Mouse (Mus musculus): ENCODE measurements around the gene Grm8. TPM values are rescaled to one million over a fixed set of nuclear protein-coding genes. Genes with fewer than 3 reads are reported as not detected.

Gene Grm8
- polyA plus RNA-seq, 1 experiment from 2014 or later: 0.31 TPM

GRCm38 (mm10) chr6:27798735-27799134, 336.2 kb downstream of the Grm8 start:
- H3K9me3 ChIP-seq (ENCODE audit: control insufficient read depth, low read length): no peaks in the 10 kb centered on the region
- WGBS: 84% methylated on average over 3 of the region's 3 CpGs
- no peaks in the 10 kb centered on the region for H3K36me3 ChIP-seq (ENCODE audit: control insufficient read depth, insufficient read depth, low read length)
- H3K4me1 ChIP-seq (ENCODE audit: control insufficient read depth in 2 of 2, insufficient read depth in 2 of 2, low read length in 2 of 2): no peaks in the 10 kb centered on the region
- H3K4me2 ChIP-seq (ENCODE audit: low read length): no peak overlapping the region
- H3K4me3 ChIP-seq (ENCODE audit: control insufficient read depth in 1 of 2, insufficient read depth in 1 of 2, low read depth in 1 of 2, low read length in 2 of 2): no peak overlapping the region
- no peak for ATAC-seq (ENCODE audit: insufficient number of reproducible peaks, insufficient read depth, low FRiP score, low read depth)
- no peak overlapping the region for H3K9ac ChIP-seq (ENCODE audit: low read length)
- no peaks in the 10 kb centered on the region for H3K27me3 ChIP-seq (ENCODE audit: control insufficient read depth, insufficient read depth, low read length)
- no peak overlapping the region for H3K27ac ChIP-seq (replicated peaks in 1 of 2; ENCODE audit: control insufficient read depth in 1 of 2, insufficient read depth in 1 of 2, low read depth in 2 of 2, low read length in 2 of 2)

GRCm38 (mm10) chr6:27789566-27789965, 345.4 kb downstream of the Grm8 start:
- H3K27me3 ChIP-seq (ENCODE audit: control insufficient read depth, insufficient read depth, low read length): no peaks in the 10 kb centered on the region
- no peak overlapping the region for H3K27ac ChIP-seq (replicated peaks in 1 of 2; ENCODE audit: control insufficient read depth in 1 of 2, insufficient read depth in 1 of 2, low read depth in 2 of 2, low read length in 2 of 2)
- no peak overlapping the region for H3K9ac ChIP-seq (ENCODE audit: low read length)
- no peaks in the 10 kb centered on the region for H3K36me3 ChIP-seq (ENCODE audit: control insufficient read depth, insufficient read depth, low read length)
- H3K4me2 ChIP-seq (ENCODE audit: low read length): no peak overlapping the region
- H3K4me3 ChIP-seq (ENCODE audit: control insufficient read depth in 1 of 2, insufficient read depth in 1 of 2, low read depth in 1 of 2, low read length in 2 of 2): no peak overlapping the region
- WGBS: 92% methylated on average over 3 of the region's 3 CpGs
- H3K9me3 ChIP-seq (ENCODE audit: control insufficient read depth, low read length): no peaks in the 10 kb centered on the region
- no peaks in the 10 kb centered on the region for H3K4me1 ChIP-seq (ENCODE audit: control insufficient read depth in 2 of 2, insufficient read depth in 2 of 2, low read length in 2 of 2)
- ATAC-seq (ENCODE audit: insufficient number of reproducible peaks, insufficient read depth, low FRiP score, low read depth): no peak

GRCm38 (mm10) chr6:27789151-27789550, 345.8 kb downstream of the Grm8 start:
- Histone ChIP-seq H3K36me3 (ENCODE audit: control insufficient read depth, insufficient read depth, low read length) (no peaks in the 10 kb centered on the region), H3K4me3 (ENCODE audit: control insufficient read depth in 1 of 2, insufficient read depth in 1 of 2, low read depth in 1 of 2, low read length in 2 of 2) (no peak overlapping the region), H3K9me3 (ENCODE audit: control insufficient read depth, low read length) (no peaks in the 10 kb centered on the region), H3K4me2 (ENCODE audit: low read length) (no peak overlapping the region), H3K4me1 (ENCODE audit: control insufficient read depth in 2 of 2, insufficient read depth in 2 of 2, low read length in 2 of 2) (no peaks in the 10 kb centered on the region), H3K27ac (replicated peaks in 1 of 2; ENCODE audit: control insufficient read depth in 1 of 2, insufficient read depth in 1 of 2, low read depth in 2 of 2, low read length in 2 of 2) (no peak overlapping the region), H3K27me3 (ENCODE audit: control insufficient read depth, insufficient read depth, low read length) (no peaks in the 10 kb centered on the region), H3K9ac (ENCODE audit: low read length) (no peak overlapping the region)
- 73% methylated on average over 4 of the region's 4 CpGs for WGBS
- ATAC-seq (ENCODE audit: insufficient number of reproducible peaks, insufficient read depth, low FRiP score, low read depth): no peak

GRCm38 (mm10) chr6:27782251-27782650, 352.7 kb downstream of the Grm8 start:
- Histone ChIP-seq H3K4me1 (ENCODE audit: control insufficient read depth in 2 of 2, insufficient read depth in 2 of 2, low read length in 2 of 2) (no peaks in the 10 kb centered on the region), H3K4me3 (ENCODE audit: control insufficient read depth in 1 of 2, insufficient read depth in 1 of 2, low read depth in 1 of 2, low read length in 2 of 2) (no peak overlapping the region), H3K9ac (ENCODE audit: low read length) (no peak overlapping the region), H3K4me2 (ENCODE audit: low read length) (no peak overlapping the region), H3K36me3 (ENCODE audit: control insufficient read depth, insufficient read depth, low read length) (no peaks in the 10 kb centered on the region), H3K27me3 (ENCODE audit: control insufficient read depth, insufficient read depth, low read length) (no peaks in the 10 kb centered on the region), H3K27ac (replicated peaks in 1 of 2; ENCODE audit: control insufficient read depth in 1 of 2, insufficient read depth in 1 of 2, low read depth in 2 of 2, low read length in 2 of 2) (no peak overlapping the region), H3K9me3 (ENCODE audit: control insufficient read depth, low read length) (no peaks in the 10 kb centered on the region)
- no peak for ATAC-seq (ENCODE audit: insufficient number of reproducible peaks, insufficient read depth, low FRiP score, low read depth)
- 54% methylated on average over 1 of the region's 1 CpGs for WGBS

GRCm38 (mm10) chr6:27781371-27781770, 353.6 kb downstream of the Grm8 start:
- ATAC-seq (ENCODE audit: insufficient number of reproducible peaks, insufficient read depth, low FRiP score, low read depth): no peak
- WGBS: 73% methylated on average over 3 of the region's 3 CpGs
- Histone ChIP-seq H3K9ac (ENCODE audit: low read length) (no peak overlapping the region), H3K27me3 (ENCODE audit: control insufficient read depth, insufficient read depth, low read length) (no peaks in the 10 kb centered on the region), H3K4me3 (ENCODE audit: control insufficient read depth in 1 of 2, insufficient read depth in 1 of 2, low read depth in 1 of 2, low read length in 2 of 2) (no peak overlapping the region), H3K9me3 (ENCODE audit: control insufficient read depth, low read length) (no peaks in the 10 kb centered on the region), H3K36me3 (ENCODE audit: control insufficient read depth, insufficient read depth, low read length) (no peaks in the 10 kb centered on the region), H3K27ac (replicated peaks in 1 of 2; ENCODE audit: control insufficient read depth in 1 of 2, insufficient read depth in 1 of 2, low read depth in 2 of 2, low read length in 2 of 2) (no peak overlapping the region), H3K4me2 (ENCODE audit: low read length) (no peak overlapping the region), H3K4me1 (ENCODE audit: control insufficient read depth in 2 of 2, insufficient read depth in 2 of 2, low read length in 2 of 2) (no peaks in the 10 kb centered on the region)

- Histone ChIP-seq H3K27ac (replicated peaks in 1 of 2; ENCODE audit: control insufficient read depth in 1 of 2, insufficient read depth in 1 of 2, low read depth in 2 of 2, low read length in 2 of 2) (no peak overlapping the region), H3K4me1 (ENCODE audit: control insufficient read depth in 2 of 2, insufficient read depth in 2 of 2, low read length in 2 of 2) (no peaks in the 10 kb centered on the region), H3K4me3 (ENCODE audit: control insufficient read depth in 1 of 2, insufficient read depth in 1 of 2, low read depth in 1 of 2, low read length in 2 of 2) (no peak overlapping the region), H3K9me3 (ENCODE audit: control insufficient read depth, low read length) (no peaks in the 10 kb centered on the region), H3K9ac (ENCODE audit: low read length) (no peak overlapping the region), H3K36me3 (ENCODE audit: control insufficient read depth, insufficient read depth, low read length) (no peaks in the 10 kb centered on the region), H3K27me3 (ENCODE audit: control insufficient read depth, insufficient read depth, low read length) (no peaks in the 10 kb centered on the region), H3K4me2 (ENCODE audit: low read length) (no peak overlapping the region)
- ATAC-seq (ENCODE audit: insufficient number of reproducible peaks, insufficient read depth, low FRiP score, low read depth): no peak
- WGBS: 72% methylated on average over 4 of the region's 4 CpGs
Observed at GRCm38 (mm10) chr6:27775646-27776271, 359.2 kb downstream of the Grm8 start.

GRCm38 (mm10) chr6:27762061-27762460, 372.9 kb downstream of the Grm8 start:
- Histone ChIP-seq H3K27ac (replicated peaks in 1 of 2; ENCODE audit: control insufficient read depth in 1 of 2, insufficient read depth in 1 of 2, low read depth in 2 of 2, low read length in 2 of 2) (no peak overlapping the region), H3K36me3 (ENCODE audit: control insufficient read depth, insufficient read depth, low read length) (no peaks in the 10 kb centered on the region), H3K9ac (ENCODE audit: low read length) (no peak overlapping the region), H3K27me3 (ENCODE audit: control insufficient read depth, insufficient read depth, low read length) (no peaks in the 10 kb centered on the region), H3K9me3 (ENCODE audit: control insufficient read depth, low read length) (no peaks in the 10 kb centered on the region), H3K4me3 (ENCODE audit: control insufficient read depth in 1 of 2, insufficient read depth in 1 of 2, low read depth in 1 of 2, low read length in 2 of 2) (no peak overlapping the region), H3K4me1 (ENCODE audit: control insufficient read depth in 2 of 2, insufficient read depth in 2 of 2, low read length in 2 of 2) (no peaks in the 10 kb centered on the region), H3K4me2 (ENCODE audit: low read length) (no peak overlapping the region)
- WGBS: 82% methylated on average over 6 of the region's 6 CpGs
- no peak for ATAC-seq (ENCODE audit: insufficient number of reproducible peaks, insufficient read depth, low FRiP score, low read depth)

- Histone ChIP-seq H3K27me3 (ENCODE audit: control insufficient read depth, insufficient read depth, low read length) (no peaks in the 10 kb centered on the region), H3K9ac (ENCODE audit: low read length) (no peak overlapping the region), H3K4me1 (ENCODE audit: control insufficient read depth in 2 of 2, insufficient read depth in 2 of 2, low read length in 2 of 2) (no peaks in the 10 kb centered on the region), H3K9me3 (ENCODE audit: control insufficient read depth, low read length) (no peaks in the 10 kb centered on the region), H3K27ac (replicated peaks in 1 of 2; ENCODE audit: control insufficient read depth in 1 of 2, insufficient read depth in 1 of 2, low read depth in 2 of 2, low read length in 2 of 2) (no peak overlapping the region), H3K4me2 (ENCODE audit: low read length) (no peak overlapping the region), H3K36me3 (ENCODE audit: control insufficient read depth, insufficient read depth, low read length) (no peaks in the 10 kb centered on the region), H3K4me3 (ENCODE audit: control insufficient read depth in 1 of 2, insufficient read depth in 1 of 2, low read depth in 1 of 2, low read length in 2 of 2) (no peak overlapping the region)
- WGBS: 90% methylated on average over 2 of the region's 2 CpGs
- no peak for ATAC-seq (ENCODE audit: insufficient number of reproducible peaks, insufficient read depth, low FRiP score, low read depth)
Observed at GRCm38 (mm10) chr6:27753290-27753829, 381.6 kb downstream of the Grm8 start.

Data from heart, embryonic 14.5 days (tissue).